Mouse (Mus musculus): ENCODE data around the gene Zfp61.

The Zfp61 gene

DNA sequence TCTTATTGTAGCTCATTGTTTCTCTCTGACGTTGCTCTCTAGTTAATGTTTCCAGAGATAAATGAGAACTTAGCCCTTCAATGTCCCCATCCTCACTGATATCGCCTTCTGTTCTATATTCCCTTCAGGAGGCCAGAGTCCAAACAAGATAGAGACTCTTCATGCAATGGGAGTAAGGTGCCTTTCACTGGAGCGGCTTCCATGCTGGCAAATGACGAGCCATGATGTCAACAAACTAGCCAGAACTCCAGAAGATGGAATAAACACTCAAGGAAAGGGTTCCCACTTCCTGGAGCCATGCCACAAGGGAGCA, 41.1 kb downstream of the Zfp61 start:
- DNase-seq (ENCODE audit: low spot score in 2 of 2): no peak

DNA sequence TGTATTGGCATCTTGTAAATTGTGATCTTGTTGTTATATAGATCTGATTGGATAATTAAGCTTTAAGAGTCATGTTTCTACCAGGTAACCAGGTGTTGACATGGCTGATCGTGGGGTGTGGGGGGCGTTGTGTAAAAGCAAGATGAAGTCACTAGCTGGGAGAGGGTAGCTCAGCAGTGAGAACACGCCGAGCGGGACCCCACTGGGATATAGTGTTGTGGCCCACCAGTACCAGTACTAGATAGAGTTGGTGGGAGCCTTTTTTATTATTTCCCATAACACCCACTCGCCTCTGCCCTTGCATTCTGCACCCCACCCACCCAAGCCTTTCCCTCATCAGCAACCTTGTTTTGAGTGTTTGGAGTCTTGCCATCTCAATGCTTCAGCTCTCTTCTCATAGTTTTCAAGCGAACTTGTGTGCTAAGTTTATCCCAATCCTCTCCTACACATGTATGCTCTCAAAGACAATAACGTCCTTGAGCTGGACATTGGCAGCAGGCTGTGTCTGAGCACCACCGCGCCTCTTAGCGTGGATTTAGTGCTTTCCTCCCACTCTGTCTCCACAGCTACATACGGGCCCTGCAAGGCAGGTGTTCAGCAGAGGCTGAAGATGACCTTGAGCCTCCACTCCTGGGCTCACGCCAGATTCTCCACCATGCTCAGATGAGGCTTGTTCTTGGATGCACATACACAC, 41.6 kb downstream of the Zfp61 start:
- DNase-seq (ENCODE audit: low spot score in 2 of 2): peak in 1 of 2 experiments; percentile 22

DNA sequence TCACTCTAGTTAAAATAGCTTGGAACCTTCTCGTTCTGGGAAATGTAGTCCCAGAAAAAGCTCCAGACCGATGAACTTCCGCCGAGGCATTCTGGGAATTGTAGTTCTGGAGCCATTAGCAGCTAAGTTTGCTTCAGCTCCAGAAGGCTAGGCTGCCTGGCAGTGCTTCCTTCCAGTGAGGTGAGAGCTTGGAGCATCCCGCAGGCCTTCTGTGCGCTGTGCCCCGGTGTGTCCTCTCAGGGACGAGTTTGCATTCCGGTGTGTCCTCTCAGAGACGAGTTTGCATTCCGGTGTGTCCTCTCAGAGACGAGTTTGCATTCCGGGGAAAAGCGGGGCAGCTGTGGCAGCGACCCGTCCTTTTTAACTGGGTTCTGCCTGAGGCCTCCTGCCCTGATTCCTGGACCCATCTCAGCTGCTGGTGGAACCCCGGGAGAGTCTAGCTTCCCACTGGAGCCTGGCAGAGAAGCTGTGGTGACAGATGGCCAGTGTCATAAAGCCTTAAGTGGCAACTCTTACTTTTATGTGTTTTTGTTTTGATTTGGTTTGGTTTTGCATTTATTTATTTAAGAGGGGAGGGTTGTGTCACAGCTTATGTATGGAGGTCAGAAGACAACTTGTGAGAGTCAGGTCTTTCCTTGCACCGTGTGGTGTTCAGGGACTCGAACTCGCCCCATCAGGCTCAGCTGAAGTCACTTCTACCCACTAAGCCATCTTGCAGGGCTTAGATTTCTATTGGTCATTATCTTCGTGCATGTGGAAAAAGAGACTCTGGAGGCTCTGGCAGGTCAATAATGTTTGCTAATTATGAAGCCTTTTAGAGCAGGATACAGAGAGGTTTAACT, 46.2 kb downstream of the Zfp61 start, which contains the start of gene Zfp108:
Gene Zfp108 (plus strand): TSS at position 162 of the 842 bp plus-strand sequence.
- peak; percentile 70 to 75 for DNase-seq (ENCODE audit: low spot score in 2 of 2)

GRCm38 (mm10) chr7:24253779-24254615, 47.0 kb downstream of the Zfp61 start:
- no peak for DNase-seq (ENCODE audit: low spot score in 2 of 2)

All from urinary bladder, postnatal 4 days (tissue).